Mouse (Mus musculus): ENCODE measurements at regions not wholly inside any gene's neighbourhood (a gene's known extent, or its start where the extent isn't known, plus 50 kb on each side); places are given as distances from the start of the nearest gene placed in this dataset.

- H3K36me3 ChIP-seq, result no peaks in the 10 kb centered on the region
- 70% methylated on average over 5 of the region's 5 CpGs for WGBS
- H3K9me3 ChIP-seq (replicated peaks), result no peaks in the 10 kb centered on the region
- H3K27ac ChIP-seq, result no peak overlapping the region
- no peak overlapping the region for H3K9ac ChIP-seq
- H3K27me3 ChIP-seq, result no peaks in the 10 kb centered on the region
- H3K4me1 ChIP-seq (replicated peaks), result peaks cover 5% of the 10 kb centered on the region; the same call in 1 of the 2 replicates
- H3K4me3 ChIP-seq, result no peak overlapping the region
- ATAC-seq (replicated peaks; ENCODE audit: insufficient number of reproducible peaks, insufficient read depth, low FRiP score, low read depth), result no peak
- no peak overlapping the region for H3K4me2 ChIP-seq
Observed at GRCm38 (mm10) chr4:95376386-95376785, 180.9 kb upstream of the Fggy start.

- no peaks in the 10 kb centered on the region for H3K36me3 ChIP-seq
- H3K27me3 ChIP-seq, result no peaks in the 10 kb centered on the region
- H3K4me2 ChIP-seq, result no peak overlapping the region
- H3K4me3 ChIP-seq, result no peak overlapping the region
- H3K9ac ChIP-seq, result no peak overlapping the region
- ATAC-seq (replicated peaks; ENCODE audit: insufficient number of reproducible peaks, insufficient read depth, low FRiP score, low read depth), result no peak
- H3K27ac ChIP-seq, result no peak overlapping the region
- peaks cover 5% of the 10 kb centered on the region; the same call in 1 of the 2 replicates for H3K4me1 ChIP-seq (replicated peaks)
- WGBS, result 67% methylated on average over 9 of the region's 9 CpGs
- no peaks in the 10 kb centered on the region for H3K9me3 ChIP-seq (replicated peaks)
Observed at GRCm38 (mm10) chr4:95377222-95378134, 179.8 kb upstream of the Fggy start.

GRCm38 (mm10) chr4:95378645-95379044 lies 178.7 kb upstream of the Fggy start:
- 51% methylated on average over 3 of the region's 3 CpGs for WGBS
- no peaks in the 10 kb centered on the region for H3K27me3 ChIP-seq
- no peaks in the 10 kb centered on the region for H3K9me3 ChIP-seq (replicated peaks)
- H3K27ac ChIP-seq, result no peak overlapping the region
- no peaks in the 10 kb centered on the region for H3K36me3 ChIP-seq
- peak; percentile 43; the same call in 1 of the 2 replicates for ATAC-seq (replicated peaks; ENCODE audit: insufficient number of reproducible peaks, insufficient read depth, low FRiP score, low read depth)
- no peak overlapping the region for H3K9ac ChIP-seq
- no peak overlapping the region for H3K4me2 ChIP-seq
- no peak overlapping the region for H3K4me3 ChIP-seq
- H3K4me1 ChIP-seq (replicated peaks), result peaks cover 5% of the 10 kb centered on the region; the same call in 1 of the 2 replicates

DNA sequence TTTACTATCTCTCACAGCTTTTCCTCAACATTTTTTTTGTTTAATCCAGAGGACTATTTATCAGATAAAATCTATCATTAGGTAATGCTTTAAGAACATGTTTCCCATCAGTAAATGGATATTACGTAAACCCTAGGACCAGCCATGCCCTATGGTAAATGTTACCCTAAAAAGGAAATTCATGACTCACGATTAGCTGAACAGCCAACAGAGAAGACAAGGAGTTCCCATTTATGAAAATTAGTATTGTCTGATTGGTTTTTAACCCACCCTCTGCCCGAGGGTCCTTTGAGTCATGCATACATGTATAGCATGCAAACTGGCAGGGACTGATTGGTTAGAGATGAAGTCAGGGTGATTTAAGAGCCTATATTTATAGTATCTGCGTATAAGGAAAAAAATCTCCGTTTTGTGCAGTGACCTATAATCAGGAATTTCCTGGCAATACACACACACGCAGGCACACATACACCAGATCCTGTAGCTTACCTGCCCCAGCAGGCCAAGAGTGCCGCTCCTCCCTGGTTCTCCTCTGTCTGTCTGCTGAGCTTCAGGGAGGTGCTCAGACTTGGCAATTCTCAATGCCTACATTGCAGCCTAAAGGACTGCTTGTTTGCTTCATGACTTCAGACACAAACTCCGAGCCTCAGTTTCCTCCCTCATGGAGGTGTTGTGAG lies 174.0 kb upstream of the Fggy start:
- no peak overlapping the region for H3K27ac ChIP-seq
- no peak for ATAC-seq (replicated peaks; ENCODE audit: insufficient number of reproducible peaks, insufficient read depth, low FRiP score, low read depth)
- peaks cover 16% of the 10 kb centered on the region for H3K4me1 ChIP-seq (replicated peaks)
- H3K27me3 ChIP-seq, result no peaks in the 10 kb centered on the region
- 79% methylated on average over 8 of the region's 8 CpGs for WGBS
- no peaks in the 10 kb centered on the region for H3K9me3 ChIP-seq (replicated peaks)
- H3K36me3 ChIP-seq, result no peaks in the 10 kb centered on the region
- no peak overlapping the region for H3K4me3 ChIP-seq
- H3K4me2 ChIP-seq, result no peak overlapping the region
- H3K9ac ChIP-seq, result no peak overlapping the region

DNA sequence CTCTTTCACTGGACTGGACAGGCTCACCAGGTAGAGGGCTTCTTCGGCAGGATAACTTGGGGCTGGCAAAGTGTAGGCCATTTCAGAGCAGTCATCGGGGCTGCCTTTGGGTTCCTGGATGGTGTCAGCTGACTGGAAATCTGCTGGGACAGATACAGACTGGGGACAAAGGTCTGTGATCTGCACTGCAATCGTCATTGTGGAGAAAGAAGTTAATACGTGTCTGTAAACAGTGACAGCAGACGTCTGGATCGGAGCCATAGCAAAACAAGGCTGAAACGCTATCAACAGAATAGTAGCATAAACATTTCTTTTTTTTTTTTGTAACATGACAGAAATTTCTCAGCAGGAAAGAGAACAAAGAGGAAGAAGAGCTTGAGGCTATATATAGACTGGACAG lies 171.8 kb upstream of the Fggy start:
- H3K27me3 ChIP-seq, result no peaks in the 10 kb centered on the region
- H3K27ac ChIP-seq, result peak overlapping the region; percentile 51; the same call in 1 of the 2 replicates
- peaks cover 20% of the 10 kb centered on the region for H3K4me1 ChIP-seq (replicated peaks)
- 0 out of 2 replicates have a peak, but pooled peaks have one; percentile 35 for ATAC-seq (replicated peaks; ENCODE audit: insufficient number of reproducible peaks, insufficient read depth, low FRiP score, low read depth)
- H3K4me2 ChIP-seq, result 0 out of 2 replicates have a peak overlapping the region, but pooled peaks have one; percentile 10
- no peaks in the 10 kb centered on the region for H3K9me3 ChIP-seq (replicated peaks)
- WGBS, result 15% methylated on average over 7 of the region's 7 CpGs
- no peak overlapping the region for H3K4me3 ChIP-seq
- H3K9ac ChIP-seq, result no peak overlapping the region
- no peaks in the 10 kb centered on the region for H3K36me3 ChIP-seq

DNA sequence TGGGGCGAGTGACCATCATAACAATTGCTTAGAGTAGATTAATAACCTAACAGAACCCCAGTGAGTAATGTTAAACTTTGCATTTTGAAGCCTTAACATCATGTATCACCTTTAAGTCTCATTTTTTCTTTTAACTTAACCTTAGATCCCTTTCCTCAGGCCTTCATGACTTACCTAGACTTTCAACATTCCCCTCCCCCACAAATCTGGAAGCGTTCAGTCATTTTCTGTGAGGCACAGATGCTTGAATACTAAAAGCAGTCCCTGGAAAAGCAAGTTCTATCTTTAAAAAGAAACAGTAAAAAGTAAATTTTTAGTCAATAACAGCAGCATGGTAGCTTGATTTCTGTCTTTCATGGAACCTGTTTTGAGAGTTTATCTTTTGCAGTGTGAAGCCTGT lies 171.3 kb upstream of the Fggy start:
- Histone ChIP-seq H3K4me2 (no peak overlapping the region), H3K9ac (no peak overlapping the region), H3K9me3 (replicated peaks) (no peaks in the 10 kb centered on the region), H3K27me3 (no peaks in the 10 kb centered on the region), H3K4me1 (replicated peaks) (peaks cover 20% of the 10 kb centered on the region), H3K27ac (no peak overlapping the region), H3K4me3 (no peak overlapping the region), H3K36me3 (no peaks in the 10 kb centered on the region)
- ATAC-seq (replicated peaks; ENCODE audit: insufficient number of reproducible peaks, insufficient read depth, low FRiP score, low read depth), result no peak
- WGBS, result 26% methylated on average over 2 of the region's 2 CpGs

- no peak overlapping the region for H3K4me2 ChIP-seq
- no peak overlapping the region for H3K4me3 ChIP-seq
- H3K27me3 ChIP-seq, result no peaks in the 10 kb centered on the region
- no peaks in the 10 kb centered on the region for H3K9me3 ChIP-seq (replicated peaks)
- H3K9ac ChIP-seq, result no peak overlapping the region
- no peak overlapping the region for H3K27ac ChIP-seq
- no peaks in the 10 kb centered on the region for H3K36me3 ChIP-seq
- ATAC-seq (replicated peaks; ENCODE audit: insufficient number of reproducible peaks, insufficient read depth, low FRiP score, low read depth), result no peak
- peaks cover 20% of the 10 kb centered on the region for H3K4me1 ChIP-seq (replicated peaks)
- WGBS, result 32% methylated on average over 3 of the region's 3 CpGs
Observed at GRCm38 (mm10) chr4:95388556-95388955, 168.8 kb upstream of the Fggy start.

- Histone ChIP-seq H3K27ac (no peak overlapping the region), H3K4me2 (no peak overlapping the region)
- ATAC-seq (replicated peaks; ENCODE audit: insufficient number of reproducible peaks, insufficient read depth, low FRiP score, low read depth), result no peak
Observed at GRCm38 (mm10) chr4:95389647-95390046, 167.7 kb upstream of the Fggy start.

DNA sequence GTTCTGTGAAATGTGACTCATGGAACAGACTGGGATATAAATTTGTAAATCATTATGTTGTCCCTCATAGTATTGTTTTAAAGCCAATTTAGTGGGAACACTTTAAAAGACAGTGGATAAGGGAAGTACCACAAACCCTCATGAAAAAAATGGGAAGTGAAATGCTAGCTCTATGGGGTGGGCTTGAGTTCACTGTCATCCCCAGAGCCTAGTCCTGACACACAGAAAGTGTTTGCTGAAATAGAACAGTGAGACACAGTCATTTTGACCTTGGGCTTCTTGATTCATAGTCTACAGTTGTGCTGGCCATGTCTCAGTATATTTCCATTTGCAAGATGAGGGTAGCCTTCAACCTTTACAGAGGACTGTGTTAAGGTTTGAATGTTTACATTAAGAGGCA lies 166.8 kb upstream of the Fggy start:
- no peak overlapping the region for H3K4me2 ChIP-seq
- no peak overlapping the region for H3K4me3 ChIP-seq
- no peak overlapping the region for H3K9ac ChIP-seq
- H3K9me3 ChIP-seq (replicated peaks), result no peaks in the 10 kb centered on the region
- no peaks in the 10 kb centered on the region for H3K27me3 ChIP-seq
- no peaks in the 10 kb centered on the region for H3K36me3 ChIP-seq
- no peak for ATAC-seq (replicated peaks; ENCODE audit: insufficient number of reproducible peaks, insufficient read depth, low FRiP score, low read depth)
- no peak overlapping the region for H3K27ac ChIP-seq
- peaks cover 16% of the 10 kb centered on the region for H3K4me1 ChIP-seq (replicated peaks)

More at GRCm38 (mm10) chr4:95389647-95390046, 167.7 kb upstream of the Fggy start:
- Histone ChIP-seq H3K36me3 (no peaks in the 10 kb centered on the region), H3K9me3 (replicated peaks) (no peaks in the 10 kb centered on the region), H3K4me1 (replicated peaks) (peaks cover 20% of the 10 kb centered on the region), H3K9ac (no peak overlapping the region), H3K4me3 (no peak overlapping the region), H3K27me3 (no peaks in the 10 kb centered on the region)
- 43% methylated on average over 2 of the region's 2 CpGs for WGBS

GRCm38 (mm10) chr4:95395746-95396145 lies 161.6 kb upstream of the Fggy start:
- H3K36me3 ChIP-seq, result no peaks in the 10 kb centered on the region
- H3K9ac ChIP-seq, result no peak overlapping the region
- 55% methylated on average over 3 of the region's 3 CpGs for WGBS
- H3K27me3 ChIP-seq, result no peaks in the 10 kb centered on the region
- H3K4me1 ChIP-seq (replicated peaks), result peaks cover 6% of the 10 kb centered on the region
- H3K4me2 ChIP-seq, result no peak overlapping the region
- H3K27ac ChIP-seq, result no peak overlapping the region
- no peak overlapping the region for H3K4me3 ChIP-seq
- H3K9me3 ChIP-seq (replicated peaks), result no peaks in the 10 kb centered on the region
- no peak for ATAC-seq (replicated peaks; ENCODE audit: insufficient number of reproducible peaks, insufficient read depth, low FRiP score, low read depth)

GRCm38 (mm10) chr4:95398301-95398700 lies 159.0 kb upstream of the Fggy start:
- Histone ChIP-seq H3K4me3 (no peak overlapping the region), H3K9me3 (replicated peaks) (no peaks in the 10 kb centered on the region), H3K27me3 (no peaks in the 10 kb centered on the region), H3K27ac (no peak overlapping the region), H3K36me3 (no peaks in the 10 kb centered on the region), H3K4me2 (no peak overlapping the region), H3K4me1 (replicated peaks) (peaks cover 6% of the 10 kb centered on the region), H3K9ac (no peak overlapping the region)
- no peak for ATAC-seq (replicated peaks; ENCODE audit: insufficient number of reproducible peaks, insufficient read depth, low FRiP score, low read depth)

Data from heart, embryonic 15.5 days (tissue).